Mouse (Mus musculus) embryonic stem cell, embryonic (primary cell): Measurements from ENCODE around the gene Atp5l.

Experiments used
- CTCF ChIA-PET, 4 experiments: fragments of 300-600 bp in 2 of 4; fragments of 350-600 bp in 2 of 4; sonication (Branson Sonifier 250); formaldehyde crosslinking; loops; one replicate each; lab custom pipeline; 2022; ENCODE audit warnings: inconsistent platforms in 2 of 4; lab: Charles Lee
- POLR2A ChIA-PET, 4 experiments: fragments of 300-600 bp in 2 of 4; fragments of 350-600 bp in 2 of 4; sonication (Branson Sonifier 250); formaldehyde crosslinking; loops; one replicate each; lab custom pipeline; 2022; ENCODE audit warnings: antibody characterized with exemption in 4 of 4, inconsistent platforms in 1 of 4; lab: Charles Lee

Gene Atp5l

DNA sequence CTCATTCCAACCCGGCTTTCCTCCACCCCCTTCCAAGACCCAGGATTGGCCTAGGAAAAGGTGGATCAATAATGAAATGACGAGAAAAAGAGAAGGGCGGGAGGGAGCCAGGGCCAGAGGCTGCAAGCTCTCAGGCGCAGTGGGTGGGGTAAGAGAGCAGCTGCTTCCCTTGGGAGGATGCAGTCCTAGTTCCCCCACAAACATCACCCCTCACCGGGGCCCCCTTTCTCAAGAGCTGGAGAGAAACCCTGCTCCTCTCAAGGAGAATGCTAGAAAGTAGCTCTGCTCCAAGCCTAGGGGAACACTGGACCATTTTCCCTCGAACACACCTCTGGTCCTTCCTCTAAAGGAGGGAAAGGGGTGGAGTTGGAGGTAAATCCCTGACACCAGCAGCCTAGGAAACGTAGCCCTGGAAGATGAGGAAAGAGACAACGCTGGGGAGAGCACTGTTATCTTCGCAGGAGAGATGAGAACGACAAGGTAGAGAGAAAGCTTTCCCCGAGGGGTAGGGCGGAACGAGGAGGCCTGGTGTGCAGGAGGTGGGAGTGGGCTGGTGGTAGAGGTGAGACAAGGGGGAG lies 40.8 kb downstream of the Atp5l start:
- POLR2A ChIA-PET, result interaction anchor here in 3 of 4 experiments (0.6 to 1.7 kb wide), 6 partner anchors 9 to 911 kb away, joined by 3 to 6 read pairs (median 4); no protein-coding TSS in a partner anchor
- CTCF ChIA-PET, result interaction anchor here in 2 of 4 experiments (0.5 to 0.7 kb wide), 3 partner anchors 224 to 460 kb away, joined by 3 to 12 read pairs (median 5); no protein-coding TSS in a partner anchor

DNA sequence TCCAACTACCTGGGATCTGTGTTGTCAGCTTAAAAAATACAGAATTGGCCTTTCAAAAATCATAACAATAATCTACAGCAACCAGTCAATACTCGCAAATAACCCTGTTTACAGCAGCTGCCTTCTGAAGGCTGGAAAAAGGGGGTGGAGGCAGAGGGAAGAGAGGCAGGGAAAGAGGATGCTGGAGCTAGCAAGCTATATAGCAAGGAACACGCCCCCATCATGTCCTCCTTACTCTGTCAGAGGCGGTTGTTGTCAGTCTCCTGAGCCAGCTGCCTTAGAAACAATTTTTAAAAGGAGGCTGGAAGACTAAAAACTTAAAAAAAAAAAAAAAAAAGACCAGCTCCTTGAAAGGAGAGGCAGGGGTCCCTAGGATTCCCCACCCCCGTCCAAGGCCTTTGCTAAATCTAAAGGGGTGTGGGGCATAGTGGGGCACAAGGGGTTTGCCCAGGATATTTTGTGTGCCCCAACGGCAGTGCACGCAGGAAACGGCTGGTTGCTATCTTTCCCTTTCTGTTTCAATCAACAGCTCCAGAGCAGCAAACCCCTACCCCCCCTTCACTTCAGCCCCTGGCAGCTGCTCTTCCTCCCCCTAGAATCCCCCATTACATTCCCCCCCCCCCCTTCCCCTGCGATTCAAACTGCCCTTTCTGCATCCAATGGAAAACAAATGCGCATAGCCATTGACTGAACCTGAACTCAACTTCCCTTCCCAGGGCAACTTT lies 41.6 kb downstream of the Atp5l start:
- POLR2A ChIA-PET, result interaction anchor here in 1 of 4 experiments (0.6 to 1.7 kb wide), 5 partner anchors 8 to 65 kb away, joined by 3 to 6 read pairs (median 3); no protein-coding TSS in a partner anchor
- CTCF ChIA-PET, result interaction anchor here in 3 of 4 experiments (0.5 to 0.7 kb wide), 5 partner anchors 31 to 459 kb away, joined by 3 to 12 read pairs (median 5); no protein-coding TSS in a partner anchor

DNA sequence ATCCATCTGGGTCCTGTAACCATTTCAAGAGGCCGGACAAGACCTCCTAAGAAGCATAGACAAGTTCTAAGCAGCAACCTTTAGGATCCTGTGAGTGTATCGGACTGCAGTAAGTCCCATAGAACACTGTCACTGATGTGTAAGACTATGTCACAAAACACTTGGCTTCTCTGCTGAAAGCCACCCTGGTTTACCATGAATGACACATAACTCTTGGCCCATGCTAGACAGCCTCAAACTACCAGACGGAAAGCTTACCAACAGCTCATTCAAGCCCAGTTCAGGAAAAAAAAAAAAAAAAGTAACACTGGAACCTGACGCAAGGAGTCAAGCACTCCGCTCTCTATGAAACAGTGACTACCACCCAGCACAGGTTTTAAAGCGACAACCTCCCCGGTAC lies 42.9 kb downstream of the Atp5l start:
- CTCF ChIA-PET, result interaction anchor here in 1 of 4 experiments (0.7 kb wide), 1 partner anchor 801 kb away, joined by 4 read pairs; no protein-coding TSS in a partner anchor
- POLR2A ChIA-PET, result interaction anchor here (0.6 to 1.2 kb wide), 9 partner anchors 9 to 1914 kb away, joined by 3 to 4 read pairs (median 3); partner anchors contain the start of genes Arcn1 (in 1 of the 4) and Ift46 (in 1 of the 4)

DNA sequence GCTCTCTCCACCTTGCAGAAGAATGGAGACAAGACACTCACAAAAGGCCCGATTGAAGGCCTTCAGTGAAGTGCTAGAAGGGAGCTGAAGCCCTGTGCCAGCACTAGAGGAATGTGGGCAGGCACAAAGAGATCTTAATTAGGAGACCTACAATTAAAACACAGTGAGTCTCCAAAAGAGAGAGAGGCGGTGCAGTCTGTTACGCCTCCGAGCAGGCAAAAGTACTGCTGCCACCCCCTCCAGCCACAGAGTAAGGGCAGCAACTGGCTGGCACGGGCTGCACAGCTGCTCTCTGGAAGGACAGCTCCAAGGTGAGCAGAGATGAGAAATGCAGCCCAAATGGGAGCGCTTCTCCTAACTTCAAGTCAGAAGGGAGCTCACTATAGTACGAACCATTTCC lies 45.1 kb downstream of the Atp5l start:
- POLR2A ChIA-PET, result interaction anchor here (0.6 to 2.3 kb wide), 6 partner anchors 9 to 280 kb away, joined by 3 to 9 read pairs (median 4); no protein-coding TSS in a partner anchor
- CTCF ChIA-PET, result interaction anchor here in 1 of 4 experiments (0.6 kb wide), 1 partner anchor 1426 kb away, joined by 4 read pairs; no protein-coding TSS in a partner anchor

DNA sequence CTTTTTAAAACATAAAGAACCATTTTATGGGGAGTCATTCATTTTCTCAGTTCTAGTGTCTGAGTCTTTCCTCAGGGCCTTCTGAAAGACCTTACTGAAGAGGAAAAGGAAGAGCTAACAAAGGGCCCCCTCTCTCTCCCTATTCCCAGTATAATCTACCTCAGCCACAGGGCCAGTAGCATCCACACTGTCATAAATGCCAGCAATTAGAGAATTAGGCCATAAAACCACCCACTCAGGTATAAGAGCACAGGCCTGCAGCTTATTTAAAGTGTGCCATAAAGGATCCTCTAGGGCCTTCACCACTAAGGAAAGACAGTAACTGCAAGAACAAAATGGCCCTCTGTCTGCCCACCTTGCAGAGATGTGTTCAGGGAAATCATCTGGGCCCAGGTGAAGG lies 46.3 kb downstream of the Atp5l start:
- ChIA-PET POLR2A (interaction anchor here in 2 of 4 experiments (0.9 to 1.0 kb wide), 2 partner anchors 12 to 27 kb away, joined by 3 to 4 read pairs; no protein-coding TSS in a partner anchor), CTCF (no interaction called here)

DNA sequence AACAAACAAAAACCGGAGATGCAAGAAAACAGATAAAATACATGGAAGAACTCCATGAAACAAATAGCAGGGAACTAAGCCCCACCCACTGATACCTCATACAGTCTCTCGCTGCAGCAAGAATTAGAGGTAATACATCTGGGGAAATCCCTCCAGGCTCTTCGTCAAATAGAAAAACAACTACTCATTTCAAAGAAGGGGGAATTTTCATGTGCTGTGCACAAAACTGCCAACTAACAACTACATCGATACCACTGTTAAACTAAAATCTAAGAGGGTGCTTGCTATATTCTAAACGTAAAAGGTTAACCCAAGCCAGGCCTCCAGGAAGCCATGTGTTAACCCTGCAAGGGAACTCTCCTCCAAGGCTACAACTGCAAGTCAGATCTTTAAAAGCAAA lies 46.9 kb downstream of the Atp5l start:
- CTCF ChIA-PET, result no interaction called here
- POLR2A ChIA-PET, result interaction anchor here in 2 of 4 experiments (0.9 to 1.6 kb wide), 3 partner anchors 8 to 27 kb away, joined by 3 to 6 read pairs (median 4); no protein-coding TSS in a partner anchor

DNA sequence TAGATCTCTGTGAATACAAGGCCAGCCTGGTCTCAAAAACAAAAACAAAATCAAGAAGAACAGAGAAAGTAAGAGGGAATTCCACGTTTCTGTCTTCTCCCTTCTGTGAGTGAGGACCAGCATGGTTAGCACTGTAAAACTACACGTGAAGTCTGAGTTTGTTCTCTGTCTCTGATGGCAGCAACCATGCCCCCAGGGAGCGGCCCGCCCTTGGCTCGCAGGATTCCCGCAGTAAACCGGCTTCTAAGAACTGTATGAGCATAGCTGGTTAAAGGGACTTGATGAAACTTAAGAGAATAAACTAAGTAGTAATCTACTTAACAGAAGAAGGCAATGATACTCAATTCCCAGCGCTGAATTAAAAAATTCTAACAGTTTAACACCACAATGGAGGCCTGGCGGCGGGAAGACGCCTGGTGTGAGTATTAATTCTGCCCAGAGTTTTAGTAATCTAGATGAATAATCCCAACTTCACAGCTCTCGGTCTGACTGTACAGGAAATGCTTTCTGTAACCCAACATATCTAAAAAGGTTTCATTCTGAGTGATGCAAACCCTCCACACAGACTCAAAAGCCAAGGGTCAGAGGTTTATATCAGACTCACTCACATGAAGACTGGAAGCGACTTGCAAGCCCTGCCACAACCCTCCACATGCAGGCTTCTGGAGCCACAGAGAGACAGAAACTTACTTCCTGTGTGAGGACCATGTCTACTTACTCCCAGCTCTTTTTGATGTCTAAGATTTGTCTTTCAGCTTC lies 52.0 kb downstream of the Atp5l start:
- ChIA-PET CTCF (interaction anchor here in 1 of 4 experiments (1.6 kb wide), 1 partner anchor 32 kb away, joined by 3 read pairs; no protein-coding TSS in a partner anchor), POLR2A (interaction anchor here in 1 of 4 experiments (0.6 to 1.6 kb wide), 5 partner anchors 9 to 91 kb away, joined by 3 to 4 read pairs (median 4); no protein-coding TSS in a partner anchor)

DNA sequence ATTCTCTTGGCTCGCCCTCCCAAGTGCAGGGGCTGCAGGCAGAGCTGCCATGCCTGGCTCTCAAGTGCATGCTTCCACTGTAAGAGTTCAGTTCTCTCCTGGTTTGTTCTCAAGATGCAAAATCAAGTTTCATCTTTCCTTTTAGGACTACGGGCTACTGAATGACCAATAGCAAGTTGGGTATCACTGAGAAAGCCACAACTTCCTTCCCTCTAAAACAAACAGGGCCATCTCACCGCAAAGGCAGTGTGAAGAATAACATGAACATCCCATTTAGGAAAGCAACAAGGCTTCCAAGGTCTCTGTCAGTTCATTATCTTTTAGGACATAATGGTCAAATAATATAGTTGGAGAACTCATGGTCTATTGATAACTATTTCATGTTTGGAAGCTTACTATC lies 52.9 kb downstream of the Atp5l start:
- ChIA-PET CTCF (no interaction called here), POLR2A (interaction anchor here in 1 of 4 experiments (0.8 kb wide), 1 partner anchor 25 kb away, joined by 4 read pairs; no protein-coding TSS in a partner anchor)

DNA sequence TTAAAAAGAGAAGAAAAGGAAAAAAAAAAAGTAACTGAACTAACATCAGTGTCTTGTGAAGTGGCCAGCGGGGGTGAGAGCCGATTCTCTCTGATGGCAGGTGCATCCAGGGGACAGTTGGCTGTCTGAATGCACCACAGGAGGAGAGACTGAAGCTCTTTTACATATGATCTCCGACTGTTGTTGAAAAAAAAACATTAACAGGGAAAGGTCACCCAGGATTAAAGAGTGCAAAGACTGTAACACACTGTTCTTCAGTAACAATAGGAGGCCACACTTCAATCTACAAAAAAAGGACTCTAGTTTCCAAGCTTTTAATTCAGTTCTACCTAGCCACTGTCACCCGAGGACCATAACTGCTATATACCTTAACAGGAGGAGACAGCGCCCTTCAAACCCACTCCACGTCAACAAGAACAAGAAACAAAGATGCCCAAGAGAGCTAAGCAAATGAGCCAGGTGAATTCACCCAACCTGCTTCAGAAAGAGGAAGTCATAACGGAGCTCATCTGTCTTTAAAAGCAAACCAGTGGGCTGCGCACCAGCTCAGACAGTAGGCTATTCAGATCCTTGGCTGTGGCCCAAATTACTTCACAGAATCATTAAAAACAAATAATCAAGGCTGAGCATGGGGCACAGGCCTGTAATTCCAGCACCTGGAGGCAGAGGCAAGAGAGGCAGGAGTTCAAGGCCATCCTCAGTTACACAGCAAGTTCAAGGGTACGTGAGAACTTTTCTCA lies 53.9 kb downstream of the Atp5l start:
- POLR2A ChIA-PET, result interaction anchor here in 3 of 4 experiments (0.5 to 2.1 kb wide), 17 partner anchors 9 to 1959 kb away, joined by 3 to 10 read pairs (median 4); partner anchors contain the start of genes Atp5l (in 1 of the 3) and Kmt2a (in 1 of the 3)
- CTCF ChIA-PET, result interaction anchor here in 2 of 4 experiments (0.6 to 1.3 kb wide), 4 partner anchors 15 to 1488 kb away, joined by 3 to 5 read pairs (median 3); partner anchors contain the start of gene Kmt2a (in 1 of the 2)
